Mouse (Mus musculus) erythroblast, embryonic 14.5 days (primary cell): ENCODE measurements around the gene Ccdc92. TPM values are rescaled to one million over a fixed set of nuclear protein-coding genes. Genes with fewer than 3 reads are reported as not detected.

Experiments
- H3K27me3 ChIP-seq: 2 replicates; pipeline ENCODE4 v1.6.1; 2012; ENCODE audit warnings: inconsistent platforms; ENCODE audit not compliant: control insufficient read depth
- H3K36me3 ChIP-seq: 2 replicates; pipeline ENCODE4 v1.6.1; 2012; ENCODE audit warnings: mild to moderate bottlenecking, inconsistent platforms; ENCODE audit not compliant: control insufficient read depth
- H3K4me1 ChIP-seq: 2 replicates; pipeline ENCODE4 v1.6.1; 2012; ENCODE audit warnings: inconsistent platforms; ENCODE audit not compliant: control insufficient read depth
- H3K4me3 ChIP-seq: replicated peaks from 2 replicates; pipeline ENCODE3; 2012; ENCODE audit warnings: moderate library complexity, mild to moderate bottlenecking, inconsistent platforms
- H3K9me3 ChIP-seq: 2 replicates; pipeline ENCODE4 v1.6.1; 2012; ENCODE audit warnings: low read length, inconsistent platforms, mixed read lengths; ENCODE audit not compliant: control insufficient read depth
- GATA1 ChIP-seq: IDR thresholded peaks from 2 replicates; pipeline ENCODE4 v1.6.1; 2012; ENCODE audit warnings: low read length, inconsistent platforms, mixed read lengths
- TAL1 ChIP-seq: IDR thresholded peaks from 3 replicates; pipeline ENCODE4 v1.6.1; 2012; ENCODE audit warnings: low read length, inconsistent platforms, mixed read lengths
- polyA plus RNA-seq: library from polyadenylated mRNA; stranded (reverse); fragments of >175 nt; gene quantifications from 2 replicates; pipeline ENCODE4 v1.2.3, GENCODE M21; 2012

The Ccdc92 gene
- polyA plus RNA-seq, 1 experiment: 0.10 TPM

GRCm38 (mm10) chr5:124840669-124841068 is 21.6 kb downstream of the Ccdc92 start:
- Histone ChIP-seq H3K4me3 (no peak overlapping the region), H3K27me3 (no peaks in the 10 kb centered on the region), H3K36me3 (no peaks in the 10 kb centered on the region), H3K9me3 (no peaks in the 10 kb centered on the region), H3K4me1 (no peaks in the 10 kb centered on the region)
- TF ChIP-seq TAL1: no peak
- TF ChIP-seq GATA1: no peak

- H3K36me3 ChIP-seq: no peaks in the 10 kb centered on the region
- H3K9me3 ChIP-seq: no peaks in the 10 kb centered on the region
- no peak for TF ChIP-seq TAL1
- no peak for TF ChIP-seq GATA1
- no peaks in the 10 kb centered on the region for H3K27me3 ChIP-seq
- no peaks in the 10 kb centered on the region for H3K4me1 ChIP-seq
- no peak overlapping the region for H3K4me3 ChIP-seq
Measured at GRCm38 (mm10) chr5:124840202-124840601, 22.0 kb downstream of the Ccdc92 start.

- H3K4me3 ChIP-seq: no peak overlapping the region
- TF ChIP-seq GATA1: no peak
- TF ChIP-seq TAL1: no peak
- no peaks in the 10 kb centered on the region for H3K4me1 ChIP-seq
- no peaks in the 10 kb centered on the region for H3K9me3 ChIP-seq
- H3K36me3 ChIP-seq: no peaks in the 10 kb centered on the region
- no peaks in the 10 kb centered on the region for H3K27me3 ChIP-seq
Measured at GRCm38 (mm10) chr5:124836621-124837020, 25.6 kb downstream of the Ccdc92 start.

- no peaks in the 10 kb centered on the region for H3K4me1 ChIP-seq
- H3K4me3 ChIP-seq: no peak overlapping the region
- no peaks in the 10 kb centered on the region for H3K36me3 ChIP-seq
- H3K27me3 ChIP-seq: no peaks in the 10 kb centered on the region
- no peak for TF ChIP-seq TAL1
- TF ChIP-seq GATA1: no peak
- no peaks in the 10 kb centered on the region for H3K9me3 ChIP-seq
Measured at GRCm38 (mm10) chr5:124836075-124836474, 26.1 kb downstream of the Ccdc92 start.

- Histone ChIP-seq H3K4me1 (no peaks in the 10 kb centered on the region), H3K9me3 (no peaks in the 10 kb centered on the region), H3K4me3 (no peak overlapping the region), H3K27me3 (no peaks in the 10 kb centered on the region), H3K36me3 (no peaks in the 10 kb centered on the region)
- TF ChIP-seq GATA1: no peak
Measured at GRCm38 (mm10) chr5:124835218-124835617, 27.0 kb downstream of the Ccdc92 start.

- Histone ChIP-seq H3K4me3 (no peak overlapping the region), H3K36me3 (no peaks in the 10 kb centered on the region), H3K4me1 (no peaks in the 10 kb centered on the region), H3K27me3 (no peaks in the 10 kb centered on the region), H3K9me3 (no peaks in the 10 kb centered on the region)
- TF ChIP-seq GATA1: no peak
- TF ChIP-seq TAL1: no peak
Measured at GRCm38 (mm10) chr5:124830331-124830730, 31.9 kb downstream of the Ccdc92 start.

- H3K36me3 ChIP-seq: no peaks in the 10 kb centered on the region
- TF ChIP-seq TAL1: no peak
- H3K4me3 ChIP-seq: no peak overlapping the region
- no peaks in the 10 kb centered on the region for H3K27me3 ChIP-seq
- no peaks in the 10 kb centered on the region for H3K4me1 ChIP-seq
- H3K9me3 ChIP-seq: no peaks in the 10 kb centered on the region
Measured at GRCm38 (mm10) chr5:124822128-124822894, 39.9 kb downstream of the Ccdc92 start.

- TF ChIP-seq TAL1: no peak
- TF ChIP-seq GATA1: no peak
- Histone ChIP-seq H3K4me3 (no peak overlapping the region), H3K4me1 (no peaks in the 10 kb centered on the region), H3K36me3 (no peaks in the 10 kb centered on the region), H3K9me3 (no peaks in the 10 kb centered on the region), H3K27me3 (no peaks in the 10 kb centered on the region)
Measured at GRCm38 (mm10) chr5:124817050-124817449, 45.2 kb downstream of the Ccdc92 start.

GRCm38 (mm10) chr5:124814797-124815196 is 47.4 kb downstream of the Ccdc92 start:
- Histone ChIP-seq H3K27me3 (no peaks in the 10 kb centered on the region), H3K4me3 (no peak overlapping the region)

GRCm38 (mm10) chr5:124812466-124812865 is 49.8 kb downstream of the Ccdc92 start:
- TF ChIP-seq TAL1 (no peak), GATA1 (no peak)
- no peaks in the 10 kb centered on the region for H3K27me3 ChIP-seq
- H3K4me3 ChIP-seq: no peak overlapping the region
- no peaks in the 10 kb centered on the region for H3K36me3 ChIP-seq
- H3K9me3 ChIP-seq: no peaks in the 10 kb centered on the region
- no peaks in the 10 kb centered on the region for H3K4me1 ChIP-seq

More at GRCm38 (mm10) chr5:124814797-124815196, 47.4 kb downstream of the Ccdc92 start:
- no peak for TF ChIP-seq TAL1
- no peak for TF ChIP-seq GATA1
- no peaks in the 10 kb centered on the region for H3K9me3 ChIP-seq
- H3K36me3 ChIP-seq: no peaks in the 10 kb centered on the region
- H3K4me1 ChIP-seq: no peaks in the 10 kb centered on the region
